Mouse (Mus musculus): ENCODE data around the gene Ktn1. TPM values are rescaled to one million over a fixed set of nuclear protein-coding genes. Genes with fewer than 3 reads are reported as not detected.
A peak's percentile ranks its signal among the peaks of the same experiment; 100 is the strongest.

Ktn1 gene
- polyA plus RNA-seq, 1 experiment from 2014 or later = 68.6 TPM

GRCm38 (mm10) chr14:47741046-47741445 is 92.8 kb downstream of the Ktn1 start:
- peaks cover 33% of the 10 kb centered on the region for H3K36me3 ChIP-seq
- H3K9me3 ChIP-seq = no peaks in the 10 kb centered on the region
- ATAC-seq = no peak
- H3K27me3 ChIP-seq = no peaks in the 10 kb centered on the region
- H3K4me3 ChIP-seq (replicated peaks) = no peak overlapping the region
- 97% methylated on average over 2 of the region's 2 CpGs for WGBS
- H3K27ac ChIP-seq = no peak overlapping the region
- no peak overlapping the region for H3K9ac ChIP-seq (replicated peaks)
- no peaks in the 10 kb centered on the region for H3K4me1 ChIP-seq (replicated peaks)
- no peak overlapping the region for H3K4me2 ChIP-seq (replicated peaks)

DNA sequence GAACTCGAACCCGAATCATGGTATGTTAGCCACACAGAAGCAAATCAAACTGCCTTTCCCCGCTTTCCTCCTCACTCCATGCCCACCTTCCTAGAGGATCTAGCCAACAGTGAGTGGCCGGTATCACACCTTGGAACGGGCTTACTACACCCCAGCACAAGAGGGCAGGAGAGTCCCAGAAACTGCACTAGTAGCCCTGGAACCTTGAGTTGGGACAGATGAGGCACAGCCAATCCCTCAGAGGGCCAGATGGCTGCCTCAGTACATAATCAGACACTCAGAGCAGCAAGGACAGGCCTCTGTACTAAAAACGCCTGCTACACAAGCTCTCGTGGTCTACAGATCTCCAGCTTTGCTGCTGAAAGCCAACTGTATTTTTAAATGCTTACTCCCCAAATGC is 94.4 kb downstream of the Ktn1 start:
- Histone ChIP-seq H3K4me3 (replicated peaks) (no peak overlapping the region), H3K9ac (replicated peaks) (no peak overlapping the region), H3K4me1 (replicated peaks) (no peaks in the 10 kb centered on the region), H3K27me3 (no peaks in the 10 kb centered on the region), H3K9me3 (no peaks in the 10 kb centered on the region), H3K36me3 (peaks cover 21% of the 10 kb centered on the region), H3K4me2 (replicated peaks) (no peak overlapping the region), H3K27ac (no peak overlapping the region)
- ATAC-seq = no peak
- WGBS = 95% methylated on average over 7 of the region's 7 CpGs

DNA sequence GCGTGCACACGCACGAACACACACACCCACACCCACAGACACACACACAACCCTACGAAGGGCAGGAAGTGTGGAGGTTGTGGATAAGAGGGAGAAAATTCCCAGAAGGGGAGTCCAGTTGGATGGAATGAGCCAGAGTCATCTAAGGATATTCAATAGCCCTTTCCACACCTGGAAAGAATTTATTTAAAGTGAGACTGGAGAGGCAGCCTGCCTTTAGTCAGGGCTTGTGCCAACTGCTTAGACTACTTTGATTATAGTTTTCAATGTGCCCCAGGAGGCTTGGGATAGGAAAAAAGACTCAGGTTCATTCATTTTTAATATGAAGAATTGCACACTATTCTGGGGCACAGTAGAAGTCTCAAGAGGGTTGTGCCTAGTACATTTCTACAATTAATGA is 96.8 kb downstream of the Ktn1 start:
- no peak overlapping the region for H3K27ac ChIP-seq
- no peak overlapping the region for H3K4me2 ChIP-seq (replicated peaks)
- no peaks in the 10 kb centered on the region for H3K27me3 ChIP-seq
- WGBS = 89% methylated on average over 4 of the region's 4 CpGs
- no peaks in the 10 kb centered on the region for H3K9me3 ChIP-seq
- no peak overlapping the region for H3K9ac ChIP-seq (replicated peaks)
- H3K4me3 ChIP-seq (replicated peaks) = no peak overlapping the region
- no peaks in the 10 kb centered on the region for H3K4me1 ChIP-seq (replicated peaks)
- no peak for ATAC-seq
- H3K36me3 ChIP-seq = 0 out of 2 replicates have a peak, but pooled peaks cover 13% of the 10 kb centered on the region

DNA sequence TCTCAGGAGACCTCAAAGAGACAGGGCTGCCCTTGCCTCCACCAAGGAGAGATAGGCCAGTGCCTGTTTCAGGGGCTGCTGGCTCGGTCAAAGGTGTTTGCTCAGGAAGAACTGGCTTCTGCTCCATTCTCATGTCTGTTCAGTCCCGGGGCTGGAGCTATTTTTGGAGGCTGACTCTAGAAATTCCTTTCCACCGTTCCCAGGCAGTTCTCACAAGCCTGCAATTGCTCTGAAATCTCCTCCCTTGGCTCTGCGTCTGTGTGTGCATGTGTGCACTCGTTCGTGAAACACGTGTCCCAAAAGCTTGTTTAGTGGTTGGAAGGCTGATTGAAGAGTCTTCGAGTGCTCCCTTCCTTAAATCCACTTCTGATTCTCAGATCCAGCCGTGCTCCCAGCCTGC is 99.3 kb downstream of the Ktn1 start:
- Histone ChIP-seq H3K36me3 (0 out of 2 replicates have a peak, but pooled peaks cover 3% of the 10 kb centered on the region), H3K4me3 (replicated peaks) (no peak overlapping the region), H3K27ac (no peak overlapping the region), H3K9ac (replicated peaks) (no peak overlapping the region), H3K4me1 (replicated peaks) (no peaks in the 10 kb centered on the region), H3K27me3 (no peaks in the 10 kb centered on the region), H3K9me3 (no peaks in the 10 kb centered on the region), H3K4me2 (replicated peaks) (no peak overlapping the region)
- ATAC-seq = no peak
- 85% methylated on average over 9 of the region's 9 CpGs for WGBS

DNA sequence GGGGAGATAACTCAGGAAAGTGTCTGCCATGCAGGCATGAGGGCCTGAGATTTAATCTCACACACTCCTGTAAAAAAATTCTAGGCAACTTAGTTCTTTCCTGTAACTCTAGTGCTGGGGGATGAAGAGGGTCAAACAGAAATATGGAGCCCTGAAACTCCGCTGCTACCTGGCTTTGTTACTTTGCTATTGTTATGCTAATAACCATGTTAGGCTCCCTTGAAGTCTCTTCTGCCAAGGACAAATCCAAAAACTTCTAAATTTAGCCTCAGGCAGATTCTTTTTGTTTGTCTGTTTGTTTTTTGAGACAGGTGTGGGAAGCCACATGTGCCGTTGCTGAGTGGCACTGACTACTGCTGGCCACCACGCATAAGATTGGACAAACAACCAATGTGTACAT is 100.5 kb downstream of the Ktn1 start:
- Histone ChIP-seq H3K27ac (no peak overlapping the region), H3K9ac (replicated peaks) (no peak overlapping the region), H3K4me3 (replicated peaks) (no peak overlapping the region), H3K27me3 (no peaks in the 10 kb centered on the region), H3K4me2 (replicated peaks) (no peak overlapping the region), H3K9me3 (no peaks in the 10 kb centered on the region), H3K36me3 (no peaks in the 10 kb centered on the region), H3K4me1 (replicated peaks) (no peaks in the 10 kb centered on the region)
- ATAC-seq = no peak
- WGBS = 77% methylated on average over 3 of the region's 3 CpGs

DNA sequence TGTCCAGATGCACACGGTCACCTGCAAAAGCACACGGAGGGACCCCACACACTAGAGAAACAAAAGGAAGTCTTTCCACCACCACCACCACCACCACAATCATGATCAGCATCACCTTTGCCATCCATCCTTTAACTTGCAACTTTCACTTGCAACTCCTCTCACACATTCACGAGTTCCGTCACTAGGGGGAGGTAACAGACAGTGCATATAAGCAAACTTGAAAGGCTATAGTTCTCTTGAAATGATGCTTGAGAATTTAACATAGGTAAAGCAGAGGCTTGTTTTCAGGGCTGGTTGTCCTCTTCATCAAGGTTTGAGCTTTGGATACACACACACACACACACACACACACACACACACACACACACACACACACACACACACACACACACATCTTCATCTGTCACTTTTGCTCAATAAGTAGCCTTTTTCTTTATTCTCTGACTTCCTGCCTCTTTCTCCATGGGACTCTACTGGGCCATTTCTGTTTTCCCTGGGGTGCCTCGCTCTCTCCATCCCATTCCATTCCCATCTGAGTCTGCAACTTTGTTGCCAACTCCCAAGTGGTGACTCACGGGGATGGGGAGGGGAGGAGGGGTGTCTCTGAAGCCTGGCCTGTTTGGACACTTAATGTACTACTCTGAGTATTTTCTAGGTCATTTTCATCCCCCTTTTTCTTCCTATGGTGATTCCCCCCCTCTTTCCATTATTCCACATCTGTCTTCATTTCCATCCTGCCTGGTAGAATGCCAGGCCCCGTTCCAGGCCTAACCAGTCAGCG is 103.4 kb downstream of the Ktn1 start:
- Histone ChIP-seq H3K4me2 (replicated peaks) (no peak overlapping the region), H3K9ac (replicated peaks) (no peak overlapping the region), H3K4me3 (replicated peaks) (no peak overlapping the region), H3K4me1 (replicated peaks) (no peaks in the 10 kb centered on the region), H3K36me3 (no peaks in the 10 kb centered on the region), H3K27ac (no peak overlapping the region), H3K27me3 (no peaks in the 10 kb centered on the region), H3K9me3 (no peaks in the 10 kb centered on the region)
- 0 out of 2 replicates have a peak, but pooled peaks have one; percentile 34 for ATAC-seq
- WGBS = 54% methylated on average over 8 of the region's 8 CpGs

- no peaks in the 10 kb centered on the region for H3K9me3 ChIP-seq
- H3K4me1 ChIP-seq (replicated peaks) = no peaks in the 10 kb centered on the region
- H3K9ac ChIP-seq (replicated peaks) = no peak overlapping the region
- H3K4me3 ChIP-seq (replicated peaks) = no peak overlapping the region
- no peaks in the 10 kb centered on the region for H3K36me3 ChIP-seq
- ATAC-seq = no peak
- H3K4me2 ChIP-seq (replicated peaks) = no peak overlapping the region
- WGBS = 66% methylated on average over 3 of the region's 3 CpGs
- no peaks in the 10 kb centered on the region for H3K27me3 ChIP-seq
- no peak overlapping the region for H3K27ac ChIP-seq
Observed at GRCm38 (mm10) chr14:47753561-47753960, 105.3 kb downstream of the Ktn1 start.

DNA sequence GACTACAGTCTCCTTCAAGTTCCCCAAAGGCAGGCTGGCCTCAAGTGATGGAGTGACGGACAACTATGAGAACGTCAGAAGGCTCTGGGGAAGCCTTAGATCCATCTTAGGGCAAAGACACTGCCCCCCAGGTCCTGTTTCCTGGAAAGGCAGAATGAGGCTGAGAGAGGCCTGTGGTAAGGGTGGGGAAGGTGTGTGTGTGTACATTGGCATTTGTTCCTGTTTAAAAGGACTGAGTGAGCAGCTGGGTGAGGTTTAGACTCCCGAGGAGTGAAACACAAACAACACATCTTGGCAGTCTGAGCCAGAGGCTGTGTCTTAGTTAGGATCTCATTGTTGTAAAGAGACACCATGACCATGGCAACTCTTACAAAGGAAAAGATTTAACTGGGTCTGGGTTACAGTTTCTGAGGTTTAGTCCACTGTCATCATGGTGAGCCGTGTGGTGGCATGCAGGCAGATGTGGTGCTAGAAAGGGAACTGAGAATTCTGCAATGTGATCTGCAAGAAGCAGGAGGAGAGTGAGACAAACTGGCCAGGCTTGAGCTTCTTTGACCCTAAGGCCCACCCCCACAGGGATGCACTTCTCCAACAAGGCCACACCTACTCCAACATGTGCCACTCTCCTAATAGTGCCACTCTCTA is 106.1 kb downstream of the Ktn1 start:
- no peaks in the 10 kb centered on the region for H3K9me3 ChIP-seq
- H3K4me1 ChIP-seq (replicated peaks) = no peaks in the 10 kb centered on the region
- WGBS = 90% methylated on average over 4 of the region's 4 CpGs
- H3K36me3 ChIP-seq = no peaks in the 10 kb centered on the region
- no peak overlapping the region for H3K4me2 ChIP-seq (replicated peaks)
- H3K27me3 ChIP-seq = no peaks in the 10 kb centered on the region
- ATAC-seq = no peak
- H3K9ac ChIP-seq (replicated peaks) = no peak overlapping the region
- no peak overlapping the region for H3K27ac ChIP-seq
- H3K4me3 ChIP-seq (replicated peaks) = no peak overlapping the region

- H3K27ac ChIP-seq = no peak overlapping the region
- no peaks in the 10 kb centered on the region for H3K36me3 ChIP-seq
- no peak overlapping the region for H3K9ac ChIP-seq (replicated peaks)
- no peaks in the 10 kb centered on the region for H3K4me1 ChIP-seq (replicated peaks)
- H3K4me3 ChIP-seq (replicated peaks) = no peak overlapping the region
- 83% methylated on average over 9 of the region's 9 CpGs for WGBS
- H3K9me3 ChIP-seq = no peaks in the 10 kb centered on the region
- H3K4me2 ChIP-seq (replicated peaks) = no peak overlapping the region
- no peak for ATAC-seq
- no peaks in the 10 kb centered on the region for H3K27me3 ChIP-seq
Observed at GRCm38 (mm10) chr14:47756411-47757065, 108.3 kb downstream of the Ktn1 start.

DNA sequence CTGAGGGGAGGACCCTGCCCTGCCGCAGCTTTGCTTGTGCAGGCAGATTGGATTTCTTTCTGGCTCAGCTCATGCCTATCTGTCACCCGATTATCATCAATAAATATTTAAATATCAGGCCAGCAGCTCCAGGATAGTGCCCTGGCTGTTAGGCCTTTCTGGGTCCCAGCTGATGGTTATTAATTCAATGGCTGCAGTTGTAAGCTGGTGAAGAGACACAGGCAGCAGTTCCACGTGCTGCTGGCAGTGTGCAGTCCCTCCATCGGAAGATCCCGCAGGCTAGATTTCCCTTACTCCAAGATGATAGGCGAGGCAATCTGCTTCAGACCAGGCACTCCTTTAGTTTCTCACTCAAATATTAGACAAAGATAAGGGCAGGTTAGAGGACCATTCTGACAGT is 116.9 kb downstream of the Ktn1 start:
- H3K9me3 ChIP-seq = no peaks in the 10 kb centered on the region
- WGBS = 59% methylated on average over 6 of the region's 6 CpGs
- no peaks in the 10 kb centered on the region for H3K27me3 ChIP-seq
- H3K4me3 ChIP-seq (replicated peaks) = no peak overlapping the region
- no peak overlapping the region for H3K9ac ChIP-seq (replicated peaks)
- ATAC-seq = peak; percentile 65; the same call in 1 of the 2 replicates
- H3K4me2 ChIP-seq (replicated peaks) = no peak overlapping the region
- no peaks in the 10 kb centered on the region for H3K36me3 ChIP-seq
- H3K4me1 ChIP-seq (replicated peaks) = 0 out of 2 replicates have a peak, but pooled peaks cover 4% of the 10 kb centered on the region
- no peak overlapping the region; the same call in 1 of the 2 replicates for H3K27ac ChIP-seq

GRCm38 (mm10) chr14:47765796-47766195 is 117.5 kb downstream of the Ktn1 start:
- ATAC-seq = no peak
- 77% methylated on average over 3 of the region's 3 CpGs for WGBS
- 0 out of 2 replicates have a peak, but pooled peaks cover 4% of the 10 kb centered on the region for H3K4me1 ChIP-seq (replicated peaks)

DNA sequence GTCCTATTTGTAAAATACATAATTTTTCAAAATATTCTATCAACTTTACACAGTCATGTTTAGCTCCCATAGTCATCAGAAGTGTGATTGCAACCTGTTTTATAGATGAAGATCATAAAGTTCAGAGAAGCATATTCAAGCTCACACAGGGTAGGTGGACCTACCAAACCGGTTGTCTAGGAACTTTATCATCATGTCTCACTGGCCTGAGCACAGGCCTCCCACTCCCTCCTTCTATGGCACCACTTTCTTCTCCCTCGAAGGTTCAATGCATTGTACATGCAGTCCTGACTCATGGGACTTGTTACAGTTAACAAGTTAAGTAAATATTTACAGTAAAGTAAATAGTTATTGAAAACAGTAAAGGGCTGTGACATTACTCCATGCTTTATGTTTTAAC is 118.1 kb downstream of the Ktn1 start:
- WGBS = 87% methylated on average over 2 of the region's 2 CpGs

More at GRCm38 (mm10) chr14:47765796-47766195, 117.5 kb downstream of the Ktn1 start:
- Histone ChIP-seq H3K27me3 (no peaks in the 10 kb centered on the region), H3K27ac (no peak overlapping the region), H3K9ac (replicated peaks) (no peak overlapping the region), H3K4me3 (replicated peaks) (no peak overlapping the region), H3K4me2 (replicated peaks) (no peak overlapping the region), H3K9me3 (no peaks in the 10 kb centered on the region), H3K36me3 (no peaks in the 10 kb centered on the region)

More for the DNA sequence above, 118.1 kb downstream of the Ktn1 start:
- Histone ChIP-seq H3K27me3 (no peaks in the 10 kb centered on the region), H3K4me1 (replicated peaks) (0 out of 2 replicates have a peak, but pooled peaks cover 4% of the 10 kb centered on the region), H3K4me3 (replicated peaks) (no peak overlapping the region), H3K4me2 (replicated peaks) (no peak overlapping the region), H3K27ac (no peak overlapping the region), H3K36me3 (no peaks in the 10 kb centered on the region), H3K9me3 (no peaks in the 10 kb centered on the region), H3K9ac (replicated peaks) (no peak overlapping the region)
- ATAC-seq = no peak

All from midbrain, embryonic 13.5 days (tissue).